Mouse (Mus musculus) stomach, embryonic 16.5 days (tissue): ENCODE results near the gene Plekhg5. TPM values are rescaled to one million over a fixed set of nuclear protein-coding genes. Genes with fewer than 3 reads are reported as not detected.

ENCODE experiments used
- ATAC-seq: fragments of 200-750 bp; cut with Nextera tagmentation; 2 replicates; pipeline ENCODE4 v1.8.0; 2017; ENCODE audit warnings: moderate number of reproducible peaks, moderate TSS enrichment; ENCODE audit not compliant: insufficient read depth, low FRiP score
- H3K27ac ChIP-seq: fragments of 300-500 bp; sonication (generic); 2 replicates; pipeline ENCODE4 v1.5.1; 2014; ENCODE audit warnings: low read length
- H3K27me3 ChIP-seq: fragments of 300-500 bp; sonication (generic); 2 replicates; pipeline ENCODE4 v1.6.1; 2014; ENCODE audit warnings: low read length, control low read depth, mixed read lengths; ENCODE audit not compliant: control insufficient read depth, insufficient read depth
- H3K36me3 ChIP-seq: fragments of 300-500 bp; sonication (generic); 2 replicates; pipeline ENCODE4 v1.6.1; 2014; ENCODE audit warnings: low read length; ENCODE audit not compliant: control insufficient read depth, insufficient read depth
- H3K4me1 ChIP-seq: fragments of 300-500 bp; sonication (generic); 2 replicates; pipeline ENCODE4 v1.6.1; 2014; ENCODE audit warnings: low read length, control low read depth, mixed read lengths; ENCODE audit not compliant: control insufficient read depth, insufficient read depth
- H3K4me2 ChIP-seq: fragments of 300-500 bp; sonication (generic); 2 replicates; pipeline ENCODE4 v1.6.1; 2014; ENCODE audit warnings: low read depth, low read length, mixed read lengths
- H3K4me3 ChIP-seq: fragments of 300-500 bp; sonication (generic); replicated peaks from 2 replicates; pipeline ENCODE4 v1.5.1; 2014; ENCODE audit warnings: mild to moderate bottlenecking, low read length
- H3K9ac ChIP-seq: fragments of 300-500 bp; sonication (generic); 2 replicates; pipeline ENCODE4 v1.6.1; 2014; ENCODE audit warnings: low read length
- H3K9me3 ChIP-seq: fragments of 300-500 bp; sonication (generic); replicated peaks from 2 replicates; pipeline ENCODE4 v1.6.1; 2016; ENCODE audit warnings: low read length, control low read depth; ENCODE audit not compliant: control insufficient read depth
- WGBS: fragments of 180-500 bp; shearing (Covaris S2); extraction: QIAGEN DNeasy Blood & Tissue Kit; methylation state at CpG from one replicate; pipeline ENCODE4 v1.1.7; 2014; 5-methylcytosine and 5-hydroxymethylcytosine counted together
- polyA plus RNA-seq: library from polyadenylated mRNA; unstranded; fragments of >200 nt; fragmentation: Nextera tagmentation; extraction: Ambion mirVana; gene quantifications from 2 replicates; pipeline ENCODE4 v1.2.1, GENCODE M21; 2015

Plekhg5 gene
- polyA plus RNA-seq, 1 experiment from 2014 or later: 12.3 TPM

DNA sequence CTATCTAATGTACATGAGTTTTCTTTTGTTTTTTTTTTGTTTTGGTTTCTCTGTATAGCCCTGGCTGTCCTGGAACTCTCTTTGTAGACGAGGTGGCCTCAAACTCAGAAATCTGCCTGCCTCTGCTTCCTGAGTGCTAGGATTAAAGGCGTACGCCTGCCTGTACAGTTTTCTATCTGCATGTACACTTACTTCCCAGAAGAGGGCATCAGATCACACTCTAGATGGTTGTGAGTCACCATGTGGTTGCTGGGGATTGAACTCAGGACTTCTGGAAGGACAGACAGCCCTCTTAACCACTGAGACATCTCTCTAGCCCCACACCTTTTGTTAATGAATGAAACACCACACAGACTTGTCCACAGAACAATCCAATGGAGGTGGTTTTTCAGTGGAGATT is 7.0 kb downstream of the Plekhg5 start:
- H3K4me1 ChIP-seq: no peaks in the 10 kb centered on the region
- H3K9ac ChIP-seq: no peak overlapping the region
- WGBS: 88% methylated on average over 3 of the region's 3 CpGs
- no peak overlapping the region for H3K4me3 ChIP-seq
- H3K27ac ChIP-seq: no peak overlapping the region
- no peak for ATAC-seq
- H3K36me3 ChIP-seq: no peaks in the 10 kb centered on the region
- H3K9me3 ChIP-seq: no peaks in the 10 kb centered on the region; the same call in 1 of the 2 replicates
- no peaks in the 10 kb centered on the region for H3K27me3 ChIP-seq
- no peak overlapping the region for H3K4me2 ChIP-seq

DNA sequence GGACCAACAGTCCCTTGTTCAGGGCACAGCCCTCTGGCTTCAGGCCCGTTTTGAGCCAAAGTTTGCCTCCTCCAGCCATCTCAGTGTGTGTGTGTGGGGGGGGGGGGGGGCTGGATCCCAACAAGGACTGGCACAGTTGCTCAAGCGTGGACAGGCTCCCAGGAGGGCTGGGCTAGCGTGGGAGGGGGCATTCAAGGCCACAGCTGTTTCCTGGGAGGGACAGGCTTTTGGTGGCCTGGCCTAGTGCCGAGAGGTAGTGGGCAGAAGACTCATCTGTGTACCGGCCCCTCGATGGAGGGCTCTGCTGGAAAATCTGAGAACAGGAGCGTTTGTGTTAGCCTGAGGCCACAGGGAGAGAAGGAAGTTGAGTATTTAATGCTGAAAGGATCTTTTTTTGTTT is 7.6 kb downstream of the Plekhg5 start:
- H3K9me3 ChIP-seq: no peaks in the 10 kb centered on the region; the same call in 1 of the 2 replicates
- no peak overlapping the region for H3K4me3 ChIP-seq
- no peak overlapping the region for H3K9ac ChIP-seq
- no peak overlapping the region for H3K27ac ChIP-seq
- no peaks in the 10 kb centered on the region for H3K4me1 ChIP-seq
- H3K27me3 ChIP-seq: no peaks in the 10 kb centered on the region
- WGBS: 63% methylated on average over 7 of the region's 7 CpGs
- no peak overlapping the region for H3K4me2 ChIP-seq
- H3K36me3 ChIP-seq: no peaks in the 10 kb centered on the region
- no peak for ATAC-seq

DNA sequence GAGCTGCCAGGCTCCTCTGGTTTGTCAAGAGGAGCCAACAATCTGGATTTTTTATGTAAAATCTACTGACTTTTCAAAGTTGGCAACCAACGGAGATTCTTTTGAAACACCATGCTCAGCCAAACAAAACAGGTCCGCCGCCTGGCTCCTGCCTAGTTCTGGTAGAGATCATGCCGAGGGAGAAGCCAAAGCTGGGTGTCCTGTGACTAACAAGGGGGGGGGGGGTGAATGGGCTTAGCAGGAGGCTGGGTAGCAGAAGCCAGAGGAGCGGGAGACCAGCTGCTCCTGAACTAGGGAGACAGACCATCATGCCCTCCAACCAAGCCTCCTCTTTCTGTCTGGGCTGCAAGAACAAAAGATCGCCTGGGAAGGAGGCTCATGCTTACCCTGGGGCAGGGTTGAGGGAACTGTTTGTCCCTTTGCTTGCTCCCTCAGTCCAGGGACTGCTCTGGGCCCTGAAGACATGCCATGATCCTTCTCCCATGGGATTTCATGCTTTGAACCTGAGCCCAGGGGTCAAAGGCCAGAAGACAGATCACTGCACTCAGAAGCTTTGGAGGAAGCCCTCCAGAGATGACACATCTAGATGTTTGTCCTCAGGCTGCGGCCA is 11.4 kb downstream of the Plekhg5 start:
- H3K27me3 ChIP-seq: no peaks in the 10 kb centered on the region
- H3K36me3 ChIP-seq: no peaks in the 10 kb centered on the region
- no peak overlapping the region for H3K4me2 ChIP-seq
- ATAC-seq: no peak
- no peaks in the 10 kb centered on the region; the same call in 1 of the 2 replicates for H3K9me3 ChIP-seq
- 58% methylated on average over 7 of the region's 7 CpGs for WGBS
- no peak overlapping the region for H3K4me3 ChIP-seq
- peaks cover 15% of the 10 kb centered on the region for H3K4me1 ChIP-seq
- no peak overlapping the region for H3K27ac ChIP-seq
- no peak overlapping the region for H3K9ac ChIP-seq

DNA sequence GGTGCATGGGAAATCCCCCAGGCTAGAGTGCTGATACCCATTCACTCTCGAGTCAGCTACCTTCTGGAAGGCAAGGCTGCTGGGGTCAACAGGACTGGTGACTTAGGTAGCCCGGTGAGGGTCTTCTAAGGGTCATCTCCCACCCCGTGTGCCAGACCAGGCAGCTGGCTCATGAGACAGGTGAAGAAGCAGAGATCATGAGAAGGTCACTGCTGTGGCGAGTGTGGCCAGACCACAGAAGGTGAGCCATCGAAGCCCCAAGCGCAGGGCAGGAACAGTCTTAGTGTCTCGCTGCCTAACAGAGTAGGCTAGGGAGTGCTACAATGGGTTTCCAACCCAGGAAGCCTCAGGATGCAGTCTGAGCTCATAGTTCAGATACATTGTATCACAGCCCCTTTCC is 12.3 kb downstream of the Plekhg5 start:
- ATAC-seq: no peak
- no peak overlapping the region for H3K4me3 ChIP-seq
- H3K9ac ChIP-seq: no peak overlapping the region
- no peaks in the 10 kb centered on the region for H3K36me3 ChIP-seq
- H3K27ac ChIP-seq: no peak overlapping the region
- H3K4me2 ChIP-seq: no peak overlapping the region
- H3K9me3 ChIP-seq: no peaks in the 10 kb centered on the region; the same call in 1 of the 2 replicates
- no peaks in the 10 kb centered on the region for H3K27me3 ChIP-seq
- WGBS: 81% methylated on average over 7 of the region's 7 CpGs
- peaks cover 15% of the 10 kb centered on the region for H3K4me1 ChIP-seq

DNA sequence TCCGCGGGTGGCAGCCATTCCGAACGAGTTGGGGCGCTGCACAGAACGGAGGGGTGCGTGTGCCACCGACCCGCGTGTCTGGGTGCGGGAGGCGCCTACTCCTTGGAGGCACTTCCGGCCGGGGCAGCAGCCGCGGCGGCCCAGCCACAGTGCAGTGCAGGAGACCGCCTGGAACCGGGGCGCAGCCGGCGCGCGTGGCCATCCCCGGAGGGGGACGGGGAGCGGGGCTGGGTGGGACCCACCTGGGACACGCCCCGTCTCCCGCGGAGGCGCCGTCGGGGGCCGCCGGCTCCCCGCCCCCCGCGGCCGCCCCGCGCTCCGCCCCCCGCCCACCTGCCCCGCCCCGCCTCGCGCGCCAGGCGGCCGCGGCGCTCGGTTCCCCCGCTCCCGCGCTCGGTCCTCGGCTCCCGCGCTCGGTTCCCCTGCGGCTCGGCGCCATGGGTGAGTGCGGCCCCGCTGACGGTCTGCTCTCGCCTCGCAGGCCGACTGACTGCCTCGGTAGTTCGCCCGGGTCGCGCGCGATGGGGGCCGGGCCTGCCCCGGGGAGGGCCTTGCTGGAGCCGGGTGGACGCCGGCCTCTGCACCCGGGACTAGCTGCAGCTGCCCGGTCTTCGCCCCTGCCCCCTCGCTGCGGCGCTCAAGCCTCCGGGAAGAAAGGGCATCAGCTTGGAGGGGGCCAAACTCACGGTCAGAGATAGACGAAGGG is 14.4 kb downstream of the Plekhg5 start:
- Histone ChIP-seq H3K4me3 (peak overlapping the region; percentile 81), H3K4me1 (peaks cover 15% of the 10 kb centered on the region), H3K4me2 (peak overlapping the region; percentile 88), H3K27ac (peak overlapping the region; percentile 58; the same call in 1 of the 2 replicates), H3K27me3 (no peaks in the 10 kb centered on the region), H3K9ac (peak overlapping the region; percentile 90), H3K36me3 (no peaks in the 10 kb centered on the region), H3K9me3 (no peaks in the 10 kb centered on the region; the same call in 1 of the 2 replicates)
- under 1% methylated on average over 48 of the region's 92 CpGs for WGBS
- ATAC-seq: peak; percentile 88

DNA sequence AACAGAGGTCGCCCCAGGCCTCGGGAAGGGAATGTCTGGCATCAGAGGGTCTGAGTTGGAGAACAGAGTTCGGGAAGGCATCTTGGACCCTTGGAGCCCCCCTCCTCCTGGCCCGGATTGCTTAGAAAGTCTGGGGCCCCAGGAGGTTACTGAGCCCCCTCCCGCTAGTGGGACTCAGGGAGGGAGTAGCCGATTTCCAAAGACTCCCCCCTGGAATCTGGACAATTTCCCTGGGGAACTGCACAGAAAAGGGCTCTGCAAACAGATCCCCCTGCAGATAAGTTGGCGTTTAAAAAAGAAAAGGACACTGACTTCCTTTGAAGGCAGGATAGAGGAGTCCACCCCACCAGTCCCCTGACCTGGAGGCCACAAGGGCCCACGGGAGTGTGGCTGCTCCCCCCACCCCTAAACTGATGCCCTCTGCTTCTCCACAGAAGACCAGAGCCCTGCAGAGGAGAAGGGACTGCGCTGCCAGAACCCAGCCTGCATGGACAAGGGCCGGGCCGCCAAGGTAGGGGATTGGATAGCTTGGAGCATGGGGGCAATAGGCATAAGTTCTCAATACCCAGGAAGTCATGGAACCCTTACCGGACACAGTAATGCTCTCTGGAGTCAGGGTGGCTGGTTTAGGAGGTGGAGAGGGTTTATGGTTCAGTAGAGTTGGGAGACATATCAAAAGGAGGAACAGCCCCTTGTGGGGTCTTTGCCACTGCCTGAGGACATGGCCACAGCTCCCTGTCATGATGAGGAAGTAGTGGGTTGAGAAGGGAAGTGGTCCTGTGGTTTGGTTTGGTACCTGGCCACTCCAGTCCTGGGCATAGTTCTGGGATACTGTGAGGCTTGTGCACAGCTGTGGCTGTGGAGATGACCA is 15.1 kb downstream of the Plekhg5 start:
- peaks cover 15% of the 10 kb centered on the region for H3K4me1 ChIP-seq
- H3K27me3 ChIP-seq: no peaks in the 10 kb centered on the region
- peak overlapping the region; percentile 81 for H3K4me3 ChIP-seq
- H3K9me3 ChIP-seq: no peaks in the 10 kb centered on the region; the same call in 1 of the 2 replicates
- peak overlapping the region; percentile 88 for H3K4me2 ChIP-seq
- H3K27ac ChIP-seq: peak overlapping the region; percentile 58; the same call in 1 of the 2 replicates
- no peak for ATAC-seq
- no peaks in the 10 kb centered on the region for H3K36me3 ChIP-seq
- H3K9ac ChIP-seq: peak overlapping the region; percentile 90
- WGBS: 7% methylated on average over 12 of the region's 12 CpGs

DNA sequence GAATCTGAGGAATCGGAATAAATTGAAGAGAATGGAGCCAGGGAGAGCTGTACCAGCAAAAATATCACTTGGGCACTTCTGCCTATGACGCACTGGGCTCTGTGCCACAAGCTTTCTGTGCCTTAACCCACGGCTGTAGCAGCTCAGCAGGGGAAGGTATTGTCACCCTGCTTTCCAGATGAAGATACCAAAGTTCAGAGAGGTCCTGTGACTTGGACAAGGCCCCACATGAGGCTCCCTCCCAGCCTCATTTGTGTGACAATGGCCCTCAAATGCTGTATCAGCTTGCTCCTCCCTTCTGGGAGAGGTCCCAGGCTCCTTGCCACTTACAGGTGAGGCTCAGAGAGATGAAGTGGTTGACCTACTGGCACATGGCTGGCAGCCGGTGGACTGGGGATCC is 15.8 kb downstream of the Plekhg5 start:
- Histone ChIP-seq H3K4me3 (peak overlapping the region; percentile 81; the same call in 1 of the 2 replicates), H3K27ac (no peak overlapping the region), H3K4me2 (peak overlapping the region; percentile 88), H3K36me3 (no peaks in the 10 kb centered on the region), H3K9me3 (no peaks in the 10 kb centered on the region; the same call in 1 of the 2 replicates), H3K27me3 (no peaks in the 10 kb centered on the region), H3K9ac (peak overlapping the region; percentile 90; the same call in 1 of the 2 replicates), H3K4me1 (peaks cover 19% of the 10 kb centered on the region)
- 53% methylated on average over 4 of the region's 4 CpGs for WGBS
- ATAC-seq: no peak

DNA sequence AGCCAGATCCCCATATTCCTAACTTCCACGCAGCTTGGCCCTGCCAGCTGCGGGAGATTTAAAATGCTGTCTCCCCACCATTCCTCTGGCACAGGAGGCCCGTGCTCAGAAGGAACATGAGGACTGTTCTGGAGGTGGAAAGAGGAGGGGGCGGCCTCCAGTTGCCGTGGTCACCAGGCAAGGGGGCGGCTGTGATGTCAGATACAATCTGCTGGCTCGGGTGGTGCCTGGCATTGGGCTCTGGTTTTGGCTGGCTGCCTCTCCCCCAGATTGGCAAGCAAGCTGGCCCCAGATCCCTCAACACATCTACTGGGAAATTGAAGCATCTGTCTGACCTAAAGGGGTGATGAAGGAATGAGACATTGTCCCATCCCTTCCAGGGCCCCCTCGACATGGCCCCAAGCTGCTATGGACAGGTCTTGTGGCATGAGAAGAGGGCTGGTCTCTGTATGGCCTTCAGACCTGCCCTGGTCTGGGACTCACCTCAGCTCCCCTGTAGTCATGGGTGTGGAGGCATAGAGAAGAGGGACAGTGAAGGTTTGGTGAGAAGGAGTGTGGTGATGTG is 16.3 kb downstream of the Plekhg5 start:
- Histone ChIP-seq H3K4me3 (no peak overlapping the region), H3K36me3 (no peaks in the 10 kb centered on the region), H3K27me3 (no peaks in the 10 kb centered on the region), H3K9ac (0 out of 2 replicates have a peak overlapping the region, but pooled peaks have one; percentile 90), H3K4me2 (no peak overlapping the region; the same call in 1 of the 2 replicates), H3K9me3 (no peaks in the 10 kb centered on the region; the same call in 1 of the 2 replicates), H3K27ac (no peak overlapping the region), H3K4me1 (peaks cover 19% of the 10 kb centered on the region)
- ATAC-seq: no peak
- WGBS: 58% methylated on average over 8 of the region's 8 CpGs
